Mouse (Mus musculus) CD4-positive, CD25-positive, alpha-beta regulatory T cell, adult 4 months (primary cell): ENCODE measurements around the gene Gm10203. TPM values are rescaled to one million over a fixed set of nuclear protein-coding genes. Genes with fewer than 3 reads are reported as not detected.

Experiments used
- polyA plus RNA-seq, 2 experiments: library from polyadenylated mRNA; unstranded; fragments of 100-300 nt; shearing (Covaris generic); gene quantifications; one replicate each; pipeline ENCODE4 v1.2.1; 2017

The Gm10203 gene
- polyA plus RNA-seq, 2 experiments from 2014 or later, result not detected

Other genes with a start within 250 kb of the Gm10203 start
- gene Caprin2, start 233.9 kb upstream of the Gm10203 start, polyA plus RNA-seq, result 1 to 10 TPM; 4.8 to 5.8 TPM
- 10 to 100 TPM; 61.1 to 67.1 TPM for gene Sinhcaf, start 183.7 kb upstream of the Gm10203 start, polyA plus RNA-seq
- gene Dennd5b, start 28.5 kb upstream of the Gm10203 start, polyA plus RNA-seq, result under 1 TPM; 0.22 to 0.29 TPM
- gene Etfbkmt, start 9.7 kb downstream of the Gm10203 start, polyA plus RNA-seq, result 100 to 1,000 TPM; 101 to 109 TPM
- gene Amn1, start 58.5 kb downstream of the Gm10203 start, polyA plus RNA-seq, result 10 to 100 TPM; 22.2 to 26.2 TPM
- gene Resf1, start 179.2 kb downstream of the Gm10203 start, polyA plus RNA-seq, result 100 to 1,000 TPM; 268 to 366 TPM